In genomic region chr6:29178888-29179658, GRCm38 (mm10) we compare ENCODE assay signal across 9 mouse cellular contexts. TPM values are rescaled to one million over a fixed set of nuclear protein-coding genes. Genes with fewer than 3 reads are reported as not detected.
DNase-seq lines count a peak whose midpoint lies in the region; ATAC-seq and TF ChIP-seq lines count a peak whose summit lies in the region.
"Had no signal": no experiment of that assay in that cellular context is flagged by ENCODE, and none has a peak within 500 bp of the region (broad histone marks: within the 10 kb centered on the region; RNA-seq: fewer than 3 reads in every experiment).

Gene Prrt4, minus strand, starts transcription at chr6:29179584.

- H3K36me3 ChIP-seq in embryonic facial prominence, embryonic 14.5 days (ENCODE audit: control insufficient read depth, insufficient read depth, low read length): no peaks in the 10 kb centered on the region
- no peaks in the 10 kb centered on the region for H3K36me3 ChIP-seq in heart, embryonic 13.5 days
- H3K36me3 ChIP-seq in kidney, postnatal 0 days (ENCODE audit: insufficient read depth, low read length): no peaks in the 10 kb centered on the region

- H3K4me3 ChIP-seq in embryonic facial prominence, embryonic 14.5 days (ENCODE audit: low read depth, low read length): peak within 1 kb of the TSS; percentile 60
- peak within 1 kb of the TSS; percentile 69 for H3K4me3 ChIP-seq in heart, embryonic 13.5 days
- H3K4me3 ChIP-seq in kidney, postnatal 0 days (replicated peaks; ENCODE audit: low read depth, low read length): peak within 1 kb of the TSS; percentile 55

- no peak for TF ChIP-seq CTCF in kidney, postnatal 0 days (IDR thresholded peaks at IDR 0.05; ENCODE audit: low read depth)

- H3K27me3 ChIP-seq in embryonic facial prominence, embryonic 14.5 days (replicated peaks; ENCODE audit: control insufficient read depth, insufficient read depth, low read length): 0 out of 2 replicates have a peak, but pooled peaks cover 6% of the 10 kb centered on the region
- H3K27me3 ChIP-seq in heart, embryonic 13.5 days (replicated peaks): peaks cover 85% of the 10 kb centered on the region
- 0 out of 2 replicates have a peak, but pooled peaks cover 8% of the 10 kb centered on the region for H3K27me3 ChIP-seq in kidney, postnatal 0 days (ENCODE audit: insufficient read depth, low read length)

- DNase-seq in B cell, adult 2 months: peak; percentile 39 to 45
- peak; percentile 73 to 78 for DNase-seq in adrenal gland, postnatal 36 days
- DNase-seq in embryonic facial prominence, embryonic 14.5 days (ENCODE audit: low spot score): peak; percentile 69
- peak; percentile 48 for DNase-seq in kidney, postnatal 0 days (ENCODE audit: low spot score)
- peak; percentile 34 for DNase-seq in liver
- DNase-seq in neural tube, embryonic 10.5 days (ENCODE audit: extremely low spot score, low spot score): peak; percentile 76
- DNase-seq in thymus, postnatal 4 days: peak; percentile 65

- 0% methylated on average over 38 of the region's 79 CpGs for WGBS in embryonic facial prominence, embryonic 14.5 days
- under 1% methylated on average over 63 of the region's 79 CpGs for WGBS in heart, embryonic 13.5 days
- under 1% methylated on average over 73 of the region's 79 CpGs for WGBS in kidney, postnatal 0 days

- H3K27ac ChIP-seq in embryonic facial prominence, embryonic 14.5 days (replicated peaks; ENCODE audit: low read depth, low read length): peak within 1 kb of the TSS; percentile 58
- 0 out of 2 replicates have a peak within 1 kb of the TSS, but pooled peaks have one; percentile 12 for H3K27ac ChIP-seq in heart, embryonic 13.5 days (replicated peaks)
- no peak within 1 kb of the TSS for H3K27ac ChIP-seq in kidney, postnatal 0 days

- peak within 1 kb of the TSS; percentile 73 for H3K9ac ChIP-seq in embryonic facial prominence, embryonic 14.5 days (ENCODE audit: low read depth, low read length)
- H3K9ac ChIP-seq in heart, embryonic 13.5 days: peak within 1 kb of the TSS; percentile 82
- H3K9ac ChIP-seq in kidney, postnatal 0 days (ENCODE audit: low read depth, low read length): peak within 1 kb of the TSS; percentile 58

- no peaks in the 10 kb centered on the region for H3K9me3 ChIP-seq in embryonic facial prominence, embryonic 14.5 days (ENCODE audit: control insufficient read depth, low read length)
- H3K9me3 ChIP-seq in heart, embryonic 13.5 days: no peaks in the 10 kb centered on the region
- no peaks in the 10 kb centered on the region for H3K9me3 ChIP-seq in kidney, postnatal 0 days (replicated peaks; ENCODE audit: low read length)

- H3K4me1 ChIP-seq in embryonic facial prominence, embryonic 14.5 days (ENCODE audit: control insufficient read depth, insufficient read depth, low read length): peaks cover 6% of the 10 kb centered on the region; the same call in 1 of the 2 replicates
- peaks cover 4% of the 10 kb centered on the region for H3K4me1 ChIP-seq in heart, embryonic 13.5 days
- H3K4me1 ChIP-seq in kidney, postnatal 0 days (replicated peaks; ENCODE audit: insufficient read depth, low read length): no peaks in the 10 kb centered on the region

- peak within 1 kb of the TSS; percentile 91 for H3K4me2 ChIP-seq in embryonic facial prominence, embryonic 14.5 days (ENCODE audit: low read depth, low read length)
- peak within 1 kb of the TSS; percentile 94 for H3K4me2 ChIP-seq in heart, embryonic 13.5 days
- H3K4me2 ChIP-seq in kidney, postnatal 0 days (ENCODE audit: low read length): peak within 1 kb of the TSS; percentile 97

- peak; percentile 80 for ATAC-seq in embryonic facial prominence, embryonic 14.5 days (ENCODE audit: low read depth)
- ATAC-seq in heart, embryonic 13.5 days (ENCODE audit: extremely low read depth, insufficient number of reproducible peaks, low FRiP score, low TSS enrichment): peak; percentile 62; the same call in 1 of the 2 replicates
- ATAC-seq in kidney, postnatal 0 days (replicated peaks; ENCODE audit: low FRiP score, low read depth): peak; percentile 57

RNA-seq across cellular contexts. Expression of gene Prrt4, which starts in this region (rescaled TPM):
- total RNA-seq in adrenal gland, postnatal 36 days (2021): 1 to 10 TPM; 3.2 TPM
- 0.82 and 1.4 TPM in 2 replicates for polyA plus RNA-seq in embryonic facial prominence, embryonic 14.5 days (2014; fragmentation: Nextera tagmentation; extraction: Ambion mirVana)
- 1.5 and 2.4 TPM in 2 replicates for polyA plus RNA-seq in heart, embryonic 13.5 days (2015; fragmentation: Nextera tagmentation; extraction: Ambion mirVana)
- 0.50 and 0.76 TPM in 2 replicates for polyA plus RNA-seq in kidney, postnatal 0 days (2015; fragmentation: Nextera tagmentation; extraction: Ambion mirVana)
- total RNA-seq: neutrophil, adult 5-6 weeks had no signal

Comparison
In these comparisons a context has a peak if more than half of its experiments do, and no peak if none do; other contexts are left out.
1. Peak in DNase-seq, ATAC-seq, H3K4me3 ChIP-seq, H3K9ac ChIP-seq and H3K4me2 ChIP-seq in kidney, postnatal 0 days; RNA of the gene not detected or under 1 TPM.